Mouse (Mus musculus) lung, embryonic 14.5 days (tissue): ENCODE results near the gene Pdia3. TPM values are rescaled to one million over a fixed set of nuclear protein-coding genes. Genes with fewer than 3 reads are reported as not detected.

Source experiments
- ATAC-seq: fragments of 200-750 bp; cut with Nextera tagmentation; 2 replicates; pipeline ENCODE4 v1.8.0; 2017; ENCODE audit warnings: mild to moderate bottlenecking, moderate TSS enrichment, moderate library complexity; ENCODE audit not compliant: insufficient read depth
- DNase-seq: peaks from one replicate; pipeline ENCODE4 v3.0.0-alpha.2; 2015
- H3K27ac ChIP-seq: fragments of 300-500 bp; sonication (generic); 2 replicates; pipeline ENCODE4 v1.5.1; 2014; ENCODE audit warnings: low read depth, mild to moderate bottlenecking, moderate library complexity
- H3K27me3 ChIP-seq: fragments of 300-500 bp; sonication (generic); 2 replicates; pipeline ENCODE4 v1.6.1; 2014; ENCODE audit warnings: low read length, control low read depth; ENCODE audit not compliant: insufficient read depth
- H3K36me3 ChIP-seq: fragments of 300-500 bp; sonication (generic); 2 replicates; pipeline ENCODE4 v1.6.1; 2014; ENCODE audit warnings: control low read depth; ENCODE audit not compliant: insufficient read depth
- H3K4me1 ChIP-seq: fragments of 300-500 bp; sonication (generic); 2 replicates; pipeline ENCODE4 v1.6.1; 2014; ENCODE audit warnings: antibody characterized with exemption, control low read depth; ENCODE audit not compliant: insufficient read depth
- H3K4me2 ChIP-seq: fragments of 300-500 bp; sonication (generic); 2 replicates; pipeline ENCODE4 v1.6.1; 2014; ENCODE audit warnings: mild to moderate bottlenecking
- H3K4me3 ChIP-seq: fragments of 300-500 bp; sonication (generic); 2 replicates; pipeline ENCODE4 v1.5.1; 2014; ENCODE audit warnings: low read depth, low read length
- H3K9ac ChIP-seq: fragments of 300-500 bp; sonication (generic); 2 replicates; pipeline ENCODE4 v1.6.1; 2014
- H3K9me3 ChIP-seq: fragments of 300-500 bp; sonication (generic); 2 replicates; pipeline ENCODE4 v1.6.1; 2016; ENCODE audit warnings: low read depth, low read length, control low read depth
- CTCF ChIP-seq: IDR thresholded peaks from 2 replicates; pipeline ENCODE4 v1.5.1; 2016; ENCODE audit warnings: antibody characterized with exemption, low read depth
- WGBS: fragments of 180-500 bp; shearing (Covaris S2); extraction: QIAGEN DNeasy Blood & Tissue Kit; methylation state at CpG from one replicate; pipeline ENCODE4 v1.1.7; 2014; 5-methylcytosine and 5-hydroxymethylcytosine counted together
- polyA plus RNA-seq: library from polyadenylated mRNA; unstranded; fragments of >200 nt; fragmentation: Nextera tagmentation; extraction: Ambion mirVana; gene quantifications from 2 replicates; pipeline ENCODE4 v1.2.1, GENCODE M21; 2014

Gene Pdia3
- polyA plus RNA-seq, 1 experiment from 2014 or later: 628 TPM

- Histone ChIP-seq H3K4me3 (peak within 1 kb of the TSS; percentile 99), H3K9ac (peak within 1 kb of the TSS; percentile 94), H3K4me2 (peak within 1 kb of the TSS; percentile 89), H3K9me3 (no peaks in the 10 kb centered on the region), H3K4me1 (0 out of 2 replicates have a peak, but pooled peaks cover 4% of the 10 kb centered on the region), H3K27me3 (no peaks in the 10 kb centered on the region), H3K36me3 (peaks cover 29% of the 10 kb centered on the region), H3K27ac (peak within 1 kb of the TSS; percentile 97)
- ATAC-seq: peak; percentile 97
- WGBS: 1% methylated on average over 71 of the region's 74 CpGs
- DNase-seq: peak; percentile 99
- TF ChIP-seq CTCF: no peak
These were observed 35.4 kb downstream of the Pdia3 start, which contains the start of gene Serf2 for GRCm38 (mm10) chr2:121448739-121449535. TSS of gene Serf2 (plus strand) at chr2:121449195.

DNA sequence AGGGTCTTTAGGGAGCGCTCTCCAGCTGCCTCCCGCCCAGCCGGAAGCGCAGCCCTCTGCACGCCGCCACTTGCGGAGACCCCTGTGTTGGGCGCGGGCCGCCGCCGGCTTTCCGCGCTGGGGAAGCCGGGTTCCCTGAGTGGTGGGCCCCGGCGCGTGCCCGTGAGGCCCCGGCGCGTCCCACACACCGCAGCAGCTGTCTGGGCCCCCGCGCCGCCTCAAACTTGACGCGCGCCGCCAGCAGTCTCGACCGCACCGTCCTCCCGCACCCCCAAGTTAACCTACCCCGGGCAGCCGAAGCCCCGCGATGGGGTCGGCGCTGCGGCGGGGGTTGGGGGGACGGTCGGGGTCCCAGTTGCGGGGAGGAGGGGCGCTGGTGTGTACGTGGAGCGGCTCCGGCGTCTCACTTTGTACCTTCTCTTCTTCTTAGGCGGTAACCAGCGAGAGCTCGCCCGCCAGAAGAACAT is 36.0 kb downstream of the Pdia3 start:
- TF ChIP-seq CTCF: no peak
- H3K27me3 ChIP-seq: no peaks in the 10 kb centered on the region
- peak; percentile 56 for ATAC-seq
- peak overlapping the region; percentile 89 for H3K4me2 ChIP-seq
- peak overlapping the region; percentile 94 for H3K9ac ChIP-seq
- DNase-seq: no peak
- peak overlapping the region; percentile 99 for H3K4me3 ChIP-seq
- H3K9me3 ChIP-seq: no peaks in the 10 kb centered on the region
- peaks cover 32% of the 10 kb centered on the region for H3K36me3 ChIP-seq
- WGBS: 0% methylated on average over 52 of the region's 54 CpGs
- peak overlapping the region; percentile 95 for H3K27ac ChIP-seq
- H3K4me1 ChIP-seq: 0 out of 2 replicates have a peak, but pooled peaks cover 4% of the 10 kb centered on the region

DNA sequence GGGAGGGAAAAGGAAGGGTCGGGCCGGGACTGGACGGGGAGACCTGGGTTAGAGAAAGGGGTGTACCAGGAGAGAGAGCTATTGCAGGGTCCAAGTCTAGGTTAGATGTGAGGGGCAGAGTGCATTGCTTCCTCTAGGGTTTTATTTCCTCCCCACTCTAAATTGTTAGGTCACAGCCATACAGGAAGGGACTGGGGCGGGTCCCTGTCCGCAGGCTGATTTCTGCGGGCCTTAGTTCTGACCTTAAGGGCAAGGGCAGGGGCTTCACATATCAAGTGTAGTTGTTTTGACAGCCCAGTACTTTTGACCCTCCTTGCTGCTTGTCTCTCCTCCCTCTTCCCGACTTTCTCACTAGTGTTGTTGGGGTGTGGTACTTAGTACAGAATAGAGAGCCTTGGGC is 36.5 kb downstream of the Pdia3 start:
- peaks cover 32% of the 10 kb centered on the region for H3K36me3 ChIP-seq
- peak overlapping the region; percentile 95 for H3K27ac ChIP-seq
- under 1% methylated on average over 7 of the region's 7 CpGs for WGBS
- TF ChIP-seq CTCF: no peak; the same call in 1 of the 2 replicates
- DNase-seq (peak; percentile 24), ATAC-seq (0 out of 2 replicates have a peak, but pooled peaks have one; percentile 5)
- 0 out of 2 replicates have a peak, but pooled peaks cover 4% of the 10 kb centered on the region for H3K4me1 ChIP-seq
- H3K4me3 ChIP-seq: peak overlapping the region; percentile 99
- H3K9me3 ChIP-seq: no peaks in the 10 kb centered on the region
- peak overlapping the region; percentile 89 for H3K4me2 ChIP-seq
- peak overlapping the region; percentile 94 for H3K9ac ChIP-seq
- H3K27me3 ChIP-seq: no peaks in the 10 kb centered on the region

- Histone ChIP-seq H3K27ac (no peak overlapping the region), H3K4me3 (no peak overlapping the region), H3K27me3 (no peaks in the 10 kb centered on the region), H3K9me3 (no peaks in the 10 kb centered on the region), H3K9ac (peak overlapping the region; percentile 13; the same call in 1 of the 2 replicates), H3K36me3 (peaks cover 32% of the 10 kb centered on the region), H3K4me1 (peaks cover 4% of the 10 kb centered on the region; the same call in 1 of the 2 replicates), H3K4me2 (no peak overlapping the region)
- DNase-seq (no peak), ATAC-seq (no peak)
- TF ChIP-seq CTCF: no peak
- 77% methylated on average over 4 of the region's 4 CpGs for WGBS
These were observed 38.8 kb downstream of the Pdia3 start for GRCm38 (mm10) chr2:121452361-121452760.

GRCm38 (mm10) chr2:121452990-121453389 is 39.4 kb downstream of the Pdia3 start, which contains the start of gene Hypk:
TSS of gene Hypk (plus strand) at chr2:121453290.
- Histone ChIP-seq H3K9ac (peak within 1 kb of the TSS; percentile 13; the same call in 1 of the 2 replicates), H3K4me2 (no peak within 1 kb of the TSS), H3K36me3 (peaks cover 32% of the 10 kb centered on the region), H3K27me3 (no peaks in the 10 kb centered on the region), H3K4me1 (peaks cover 4% of the 10 kb centered on the region; the same call in 1 of the 2 replicates), H3K4me3 (no peak within 1 kb of the TSS), H3K9me3 (no peaks in the 10 kb centered on the region), H3K27ac (no peak within 1 kb of the TSS)
- no peak for ATAC-seq
- 62% methylated on average over 4 of the region's 4 CpGs for WGBS
- no peak for TF ChIP-seq CTCF
- DNase-seq: no peak

DNA sequence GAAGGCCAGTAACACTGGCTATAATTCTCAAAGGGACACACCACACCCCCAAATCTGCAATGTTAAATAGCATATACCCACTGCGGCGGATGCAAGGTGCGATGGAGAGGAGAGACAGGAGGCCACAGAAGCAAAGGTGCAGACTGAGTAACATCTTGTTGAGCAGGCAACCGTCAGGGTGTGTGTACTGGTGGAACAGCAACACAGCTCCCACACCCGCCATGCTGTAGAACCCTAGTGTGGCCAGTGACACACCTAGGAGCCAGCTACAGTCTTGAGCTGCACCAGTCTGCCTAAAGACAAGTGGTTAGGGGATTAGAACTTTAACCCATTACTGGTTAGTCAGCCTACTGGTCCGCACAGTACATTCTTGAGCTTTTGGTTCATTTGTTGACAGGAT is 40.3 kb downstream of the Pdia3 start:
- no peak for DNase-seq
- Histone ChIP-seq H3K9ac (no peak overlapping the region), H3K36me3 (peaks cover 39% of the 10 kb centered on the region), H3K4me2 (no peak overlapping the region), H3K4me1 (peaks cover 4% of the 10 kb centered on the region; the same call in 1 of the 2 replicates), H3K9me3 (no peaks in the 10 kb centered on the region), H3K27ac (no peak overlapping the region), H3K27me3 (no peaks in the 10 kb centered on the region), H3K4me3 (no peak overlapping the region)
- TF ChIP-seq CTCF: no peak
- no peak for ATAC-seq
- WGBS: 80% methylated on average over 6 of the region's 6 CpGs

DNA sequence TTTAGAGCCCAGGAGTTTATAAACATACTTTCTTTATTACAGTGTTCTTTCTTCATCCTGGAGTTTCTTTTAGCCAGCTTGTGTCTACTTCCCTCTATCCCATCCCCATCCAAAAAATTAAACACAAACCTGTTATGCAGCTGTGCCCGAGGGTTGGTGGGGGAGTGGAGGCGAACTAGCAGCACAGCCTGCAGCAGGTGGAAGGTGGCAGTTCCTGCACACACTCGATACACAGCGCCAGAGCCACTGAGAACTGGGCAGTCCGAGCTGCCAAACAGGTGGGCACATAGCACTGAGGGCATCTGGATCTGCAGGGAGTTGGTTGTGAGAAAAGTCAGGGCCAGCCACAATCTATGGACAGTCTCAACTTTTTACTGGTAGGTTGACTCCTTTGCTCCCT is 42.0 kb downstream of the Pdia3 start:
- no peaks in the 10 kb centered on the region for H3K9me3 ChIP-seq
- no peaks in the 10 kb centered on the region; the same call in 1 of the 2 replicates for H3K4me1 ChIP-seq
- no peak overlapping the region for H3K4me3 ChIP-seq
- no peak for DNase-seq
- peaks cover 51% of the 10 kb centered on the region for H3K36me3 ChIP-seq
- H3K27ac ChIP-seq: no peak overlapping the region
- no peak for ATAC-seq
- no peak for TF ChIP-seq CTCF
- H3K9ac ChIP-seq: no peak overlapping the region
- no peak overlapping the region for H3K4me2 ChIP-seq
- WGBS: 69% methylated on average over 5 of the region's 5 CpGs
- H3K27me3 ChIP-seq: no peaks in the 10 kb centered on the region
